Mouse (Mus musculus): ENCODE results near the gene Ankrd55.

Gene Ankrd55

DNA sequence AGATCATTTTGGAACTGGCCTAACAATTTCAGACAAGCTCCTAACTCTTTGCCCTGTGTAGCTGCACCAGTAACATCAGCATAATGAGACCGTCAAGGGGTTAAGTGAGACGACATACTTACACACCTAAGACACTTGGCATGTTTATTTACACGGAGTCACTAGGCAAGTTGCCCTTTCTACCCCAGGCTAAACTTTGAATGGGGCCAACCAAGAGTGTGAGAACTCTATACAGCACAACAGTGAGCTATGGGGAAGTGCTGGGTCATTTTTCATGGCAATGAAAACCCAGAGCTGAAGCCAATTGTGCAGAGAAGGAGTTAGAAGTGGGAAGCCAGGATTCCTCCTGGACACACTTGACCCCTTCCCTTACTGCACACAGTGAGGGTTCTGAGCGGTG is 94.2 kb downstream of the Ankrd55 start:
- DNase-seq (ENCODE audit: low spot score) = no peak

DNA sequence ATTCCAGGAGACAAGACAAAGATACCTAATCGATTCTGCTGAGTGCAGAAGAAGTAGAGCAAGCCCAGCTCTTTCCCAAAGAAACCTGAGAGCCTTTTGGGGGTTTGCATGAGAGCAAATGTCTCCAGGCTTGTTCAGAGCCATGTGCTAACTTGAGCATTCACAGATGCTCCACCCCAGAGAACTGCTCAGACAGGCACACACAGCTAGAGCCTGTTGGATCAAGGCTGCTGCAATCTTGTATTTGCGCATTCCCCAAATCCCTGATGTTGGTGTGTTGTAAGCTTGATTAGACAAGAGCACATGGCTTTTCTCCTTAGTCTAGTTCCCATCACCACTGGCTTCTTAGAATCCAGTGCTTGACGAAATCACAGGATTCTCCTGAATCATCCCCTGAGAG is 94.7 kb downstream of the Ankrd55 start:
- DNase-seq (ENCODE audit: low spot score) = no peak

DNA sequence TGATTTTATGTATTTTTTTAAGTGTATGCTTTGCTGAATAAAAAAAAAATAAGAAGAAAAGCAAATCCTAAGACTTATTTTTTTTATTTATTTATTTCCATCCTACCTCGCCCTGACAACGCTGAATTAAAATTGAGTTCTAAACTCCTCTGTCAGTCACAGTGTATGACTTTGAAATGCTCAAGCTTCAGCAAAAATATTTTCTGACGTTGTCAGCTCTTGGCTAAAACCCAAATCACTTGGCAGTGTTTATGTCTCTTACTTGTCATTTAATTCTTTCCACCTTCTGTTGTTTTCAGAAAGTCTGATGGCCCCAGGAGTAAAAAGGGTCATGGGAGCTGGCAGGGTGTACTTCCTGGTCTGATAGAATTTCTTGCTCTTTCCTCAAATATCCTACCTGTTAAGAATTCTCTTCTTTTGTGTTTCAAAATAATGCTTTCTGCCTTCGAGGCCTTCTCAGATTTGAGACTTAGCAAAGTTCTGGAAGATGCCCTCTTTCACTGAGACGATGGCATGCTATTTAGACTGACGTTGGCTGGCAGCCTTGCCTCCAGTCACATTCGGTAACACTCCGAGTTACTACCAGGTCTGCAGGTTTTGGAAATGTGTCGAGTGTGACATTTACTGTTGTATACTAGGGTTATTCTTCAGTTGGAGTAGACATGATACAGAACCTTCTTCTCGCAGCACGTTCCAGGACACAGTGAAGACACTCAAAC is 95.8 kb downstream of the Ankrd55 start:
- DNase-seq (ENCODE audit: low spot score) = no peak

DNA sequence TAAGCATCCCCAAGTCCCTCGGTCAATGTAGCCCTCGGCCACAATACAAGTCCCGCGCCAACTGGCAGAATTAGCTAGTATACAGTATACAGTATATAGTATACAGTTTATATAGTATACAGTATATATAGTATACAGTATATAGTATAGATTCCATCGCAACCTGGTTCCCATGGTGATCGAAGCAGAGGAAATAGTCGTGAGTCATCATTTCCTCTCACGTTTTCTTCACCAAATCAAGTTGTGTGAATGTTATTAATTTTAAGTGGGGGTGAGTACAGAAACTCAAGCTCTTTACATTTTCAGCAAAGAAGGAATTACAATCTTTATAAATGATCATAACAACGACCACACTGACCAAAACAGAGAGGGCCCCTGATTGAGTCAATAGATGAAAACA is 96.8 kb downstream of the Ankrd55 start:
- no peak for DNase-seq (ENCODE audit: low spot score)

DNA sequence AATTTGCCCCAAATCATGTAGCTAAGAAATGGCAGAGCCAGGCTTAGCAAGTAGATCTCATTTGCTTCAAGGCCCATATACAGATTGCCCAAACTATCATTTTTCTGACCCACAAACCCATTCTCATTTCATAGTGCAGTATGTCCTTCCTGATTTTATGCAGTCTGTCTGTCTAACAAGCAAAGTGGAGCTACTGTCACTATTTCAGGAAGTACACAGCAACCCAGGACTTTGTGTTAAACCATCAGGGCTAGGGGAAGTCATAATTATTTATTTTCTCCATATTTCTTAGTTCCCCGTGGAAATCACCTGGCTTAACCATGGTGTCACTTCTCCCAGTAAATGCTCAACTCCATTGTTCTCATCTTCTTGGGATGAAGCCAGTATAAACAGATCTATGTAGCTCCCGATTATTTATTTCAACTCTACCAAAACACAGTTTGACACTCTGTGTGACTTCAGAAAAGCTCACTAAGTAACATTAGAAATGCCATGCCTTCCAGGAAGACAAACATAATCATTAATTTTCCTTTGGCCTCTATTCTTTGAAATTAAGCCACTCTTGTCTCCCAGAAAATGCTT is 98.3 kb downstream of the Ankrd55 start:
- no peak for DNase-seq (ENCODE audit: low spot score)

DNA sequence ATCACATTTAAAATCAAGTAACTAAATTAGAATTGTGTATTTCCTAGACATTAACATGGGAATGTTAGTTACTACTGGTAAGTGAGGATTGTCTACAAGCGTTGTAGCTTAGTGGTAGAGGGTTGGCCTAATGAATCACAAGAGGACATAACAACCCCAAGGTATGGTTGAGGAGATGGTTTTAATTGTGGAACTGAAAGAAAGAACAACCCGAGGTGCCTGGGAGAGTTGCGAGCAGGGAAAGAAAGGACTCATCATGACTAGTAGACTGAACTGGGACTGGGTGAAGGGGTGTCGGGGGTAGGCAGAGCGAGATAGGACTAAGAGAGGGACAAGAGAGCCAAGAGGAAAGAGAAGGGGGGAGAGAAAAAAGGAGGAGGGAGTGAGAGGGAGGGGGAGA is 99.0 kb downstream of the Ankrd55 start:
- no peak for DNase-seq (ENCODE audit: low spot score)

DNA sequence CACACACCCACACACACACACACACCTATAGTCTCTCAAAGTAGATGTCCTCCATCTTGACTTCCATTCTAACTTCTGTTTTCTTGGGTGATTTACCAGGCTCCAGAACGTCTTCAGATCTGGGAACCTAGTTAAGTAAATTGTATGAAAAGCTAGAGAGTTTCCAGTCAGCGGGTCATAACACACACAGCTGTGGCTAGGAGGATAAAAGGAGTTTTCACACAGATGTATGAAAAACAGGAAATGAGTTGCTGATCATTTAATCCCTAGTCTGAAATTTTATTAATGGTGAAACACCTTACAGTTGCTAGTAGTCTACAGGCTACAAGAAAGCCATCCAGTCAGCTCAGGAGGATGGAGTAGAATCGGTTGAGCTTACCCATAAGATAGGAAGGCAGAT is 99.9 kb downstream of the Ankrd55 start:
- DNase-seq (ENCODE audit: low spot score) = peak; percentile 19

DNA sequence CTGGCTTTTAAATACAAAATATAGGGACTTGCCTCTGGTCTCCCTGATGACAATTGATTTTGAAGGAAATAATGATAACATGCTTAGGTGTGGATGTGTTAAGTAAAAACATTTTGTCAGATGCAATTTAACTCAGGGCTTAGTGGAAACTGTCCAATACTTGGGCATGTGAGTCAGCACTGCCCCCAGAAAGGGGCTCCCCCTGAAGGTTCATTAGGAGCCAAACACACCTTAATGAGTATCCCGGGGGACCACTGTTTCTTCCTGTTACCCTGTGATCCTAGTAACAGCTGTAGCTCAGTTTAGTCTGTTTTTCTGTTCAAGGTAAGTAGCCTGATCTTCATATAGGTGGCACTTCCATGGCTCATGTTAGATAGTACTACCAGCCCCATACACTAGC is 102.0 kb downstream of the Ankrd55 start:
- no peak for DNase-seq (ENCODE audit: low spot score)

DNA sequence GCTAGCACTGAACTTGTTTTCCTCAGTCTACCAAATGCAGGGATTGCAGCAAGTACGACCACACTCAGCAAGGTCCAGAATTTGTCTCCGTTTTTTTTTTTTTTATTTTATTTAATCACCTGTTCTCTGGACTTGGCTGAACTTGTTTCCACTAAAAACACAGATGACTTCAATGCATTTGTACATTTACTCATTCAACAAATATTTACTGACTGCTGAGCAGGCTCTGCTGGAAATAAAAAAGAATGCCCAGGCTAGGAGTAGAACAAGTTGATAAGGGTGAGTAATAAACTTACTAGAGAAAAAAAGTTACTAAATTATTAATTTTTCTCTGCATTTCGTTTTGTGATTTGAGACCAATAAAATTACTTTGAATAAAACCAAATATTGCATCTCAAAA is 103.1 kb downstream of the Ankrd55 start:
- no peak for DNase-seq (ENCODE audit: low spot score)

DNA sequence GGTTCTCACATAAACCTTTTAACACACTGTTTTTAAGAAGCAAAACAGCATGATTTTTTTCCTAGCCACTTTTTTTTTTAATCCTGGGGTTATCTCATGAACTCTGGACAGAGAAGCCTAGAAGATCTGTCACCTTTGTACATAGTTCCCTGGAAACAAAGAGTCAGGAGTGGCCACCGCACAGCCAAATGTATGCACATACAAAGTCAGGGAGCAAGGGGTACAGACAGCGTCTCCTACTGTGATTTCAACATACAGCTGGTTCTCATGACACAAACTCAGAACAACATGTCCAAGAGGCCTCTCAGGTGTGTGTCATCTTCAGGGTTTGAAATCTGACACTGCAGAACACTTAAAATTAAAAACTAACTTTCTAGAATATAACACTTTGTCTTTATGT is 105.1 kb downstream of the Ankrd55 start:
- DNase-seq (ENCODE audit: low spot score) = no peak

DNA sequence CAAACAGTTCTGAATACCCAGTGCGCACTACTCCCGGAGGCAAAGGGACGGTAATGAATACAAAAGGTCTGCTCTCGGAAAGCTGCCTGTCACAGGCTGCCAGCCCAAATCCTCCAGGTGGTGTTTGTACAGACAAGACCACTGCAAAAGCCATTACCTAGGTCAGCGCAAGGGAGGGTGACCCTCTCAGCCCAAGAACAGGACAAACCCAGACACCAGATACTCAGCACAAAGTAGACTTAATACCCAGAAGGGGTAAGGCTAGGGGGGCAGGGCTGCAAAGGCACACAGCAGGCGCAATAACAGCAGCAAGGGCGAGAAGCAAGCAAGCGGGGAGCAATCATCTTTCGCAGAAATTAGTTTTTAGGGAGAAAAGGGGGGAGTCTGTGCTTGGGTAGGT is 106.0 kb downstream of the Ankrd55 start:
- no peak for DNase-seq (ENCODE audit: low spot score)

DNA sequence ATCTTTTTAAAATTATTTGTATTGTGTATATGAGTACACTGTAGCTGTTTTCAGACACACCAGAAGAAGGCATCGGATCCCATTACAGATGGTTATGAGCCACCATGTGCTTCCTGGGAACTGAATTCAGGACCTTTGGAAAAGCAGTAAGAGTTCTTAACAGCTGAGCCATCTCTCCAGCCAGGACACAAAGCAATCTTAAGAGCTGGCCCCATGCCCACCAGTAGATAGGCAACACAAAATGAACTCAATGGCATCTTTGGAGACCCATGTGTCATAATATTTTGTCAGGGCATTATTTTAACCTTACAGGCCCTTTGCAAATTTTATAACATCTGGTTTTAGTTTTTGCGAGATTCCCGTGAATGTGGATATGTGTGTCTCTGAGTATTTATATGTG is 116.5 kb downstream of the Ankrd55 start:
- DNase-seq (ENCODE audit: low spot score) = no peak

DNA sequence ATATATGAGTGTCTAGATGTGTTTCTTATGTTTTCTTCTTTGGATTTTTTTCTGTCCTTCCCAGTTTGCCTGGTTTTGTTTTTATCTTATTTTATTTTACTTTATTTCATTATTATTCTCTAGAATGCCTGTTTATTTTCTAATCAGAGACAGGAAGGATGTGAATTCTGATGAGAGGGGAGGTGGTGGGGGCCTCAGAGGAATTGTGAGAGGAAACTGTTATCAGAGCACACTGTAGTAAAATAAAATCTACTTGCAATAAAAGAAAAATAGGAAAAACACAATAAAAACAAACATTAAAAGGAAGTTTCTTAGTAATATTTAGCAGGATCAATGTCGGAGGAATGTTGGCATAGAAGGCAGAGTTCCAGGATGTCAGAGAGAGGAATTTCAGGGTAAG is 116.9 kb downstream of the Ankrd55 start:
- DNase-seq (ENCODE audit: low spot score) = no peak

DNA sequence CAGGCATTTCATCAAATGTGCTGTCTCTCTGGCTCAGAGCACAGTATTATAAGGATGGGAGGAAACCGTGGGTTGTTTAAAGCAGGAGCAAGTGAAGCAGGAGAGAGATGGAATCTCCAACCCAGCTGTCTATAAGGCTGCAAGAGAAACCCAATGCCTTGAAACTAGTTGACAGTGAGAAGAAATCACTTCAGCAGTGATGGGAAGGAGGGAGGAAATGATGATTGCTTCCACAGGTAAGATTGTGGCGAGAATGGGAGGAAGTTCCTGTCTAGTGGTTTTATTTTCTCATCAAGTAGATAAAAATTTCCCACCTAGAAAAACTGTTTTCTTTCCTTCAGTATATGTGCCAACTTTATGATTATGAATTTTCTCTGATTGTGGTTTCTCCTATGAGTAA is 118.4 kb downstream of the Ankrd55 start:
- no peak for DNase-seq (ENCODE audit: low spot score)

DNA sequence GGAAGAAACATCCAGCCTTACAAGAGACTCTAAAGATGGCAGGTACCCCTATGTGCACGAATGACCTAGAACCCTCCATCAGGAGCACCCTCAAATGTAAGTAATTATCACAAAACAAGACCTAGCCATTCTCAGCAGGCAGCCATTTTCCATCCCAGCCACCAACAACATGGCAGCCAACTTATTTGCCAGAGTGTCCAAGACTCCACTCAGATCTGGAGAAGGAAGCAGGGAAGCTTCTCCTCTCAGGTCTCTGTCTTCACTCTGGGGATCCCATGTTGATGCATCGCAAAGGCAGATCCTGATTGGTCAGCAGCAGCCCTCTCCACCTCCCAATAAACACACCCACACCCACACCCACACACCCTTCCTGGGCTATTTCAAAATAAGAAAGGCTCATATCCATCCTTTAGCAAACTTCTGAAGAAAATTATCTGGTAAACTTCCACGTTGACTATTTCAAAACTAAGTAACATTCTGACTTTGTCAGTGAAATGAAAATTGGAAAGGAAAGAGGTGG is 119.0 kb downstream of the Ankrd55 start:
- DNase-seq (ENCODE audit: low spot score) = no peak

DNA sequence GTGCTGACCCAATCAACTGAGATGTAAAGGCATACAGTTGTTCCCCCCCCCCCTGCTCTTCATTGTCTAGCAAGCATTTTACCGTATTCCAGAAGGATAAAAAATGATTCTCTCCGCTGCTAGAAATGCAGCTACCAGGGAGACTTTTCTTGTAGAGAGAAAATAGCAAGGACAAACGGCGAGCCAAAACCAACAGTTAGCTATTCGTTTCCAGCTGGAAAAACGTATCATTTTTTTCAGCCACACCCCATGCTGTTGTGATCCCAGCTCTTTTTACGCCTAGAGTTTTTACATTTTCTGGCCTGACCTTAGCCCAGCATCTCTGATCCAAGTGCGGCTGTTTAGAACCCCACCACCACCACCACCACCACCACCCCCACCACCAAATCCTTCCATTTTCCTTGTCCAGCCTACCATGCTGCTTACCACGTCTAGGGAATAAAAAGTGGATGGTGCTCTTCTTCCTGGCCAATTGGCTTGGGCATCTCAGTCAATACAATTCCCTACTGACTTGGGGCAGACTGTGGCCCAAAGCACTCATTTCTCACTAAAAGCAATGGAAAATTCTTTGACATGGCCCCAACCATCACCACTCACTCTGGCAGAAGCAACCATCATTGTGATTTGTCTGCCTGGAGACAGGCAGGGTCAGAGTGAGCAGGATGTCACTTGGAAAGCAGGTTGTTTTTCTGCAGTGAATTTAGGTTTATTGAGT is 119.7 kb downstream of the Ankrd55 start:
- DNase-seq (ENCODE audit: low spot score) = no peak

DNA sequence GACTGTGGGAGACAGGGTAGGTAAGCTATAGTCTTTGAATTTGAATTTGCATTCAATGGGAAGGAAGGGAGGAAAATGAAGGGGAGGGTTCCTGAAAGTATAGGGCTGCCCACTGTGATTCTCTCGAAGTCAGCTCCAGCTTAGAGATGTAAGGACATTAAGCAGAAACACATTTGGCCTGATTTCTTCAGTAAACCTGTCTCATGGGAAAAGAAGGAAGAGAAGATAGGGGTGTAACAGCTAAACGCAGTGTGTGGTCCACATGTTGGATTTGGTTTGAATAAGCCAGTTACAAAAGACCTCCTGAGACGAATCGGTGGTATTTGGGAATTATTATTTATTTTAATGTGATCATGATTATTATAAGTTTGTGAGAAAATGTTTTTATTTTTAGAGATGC is 120.5 kb downstream of the Ankrd55 start:
- no peak for DNase-seq (ENCODE audit: low spot score)

DNA sequence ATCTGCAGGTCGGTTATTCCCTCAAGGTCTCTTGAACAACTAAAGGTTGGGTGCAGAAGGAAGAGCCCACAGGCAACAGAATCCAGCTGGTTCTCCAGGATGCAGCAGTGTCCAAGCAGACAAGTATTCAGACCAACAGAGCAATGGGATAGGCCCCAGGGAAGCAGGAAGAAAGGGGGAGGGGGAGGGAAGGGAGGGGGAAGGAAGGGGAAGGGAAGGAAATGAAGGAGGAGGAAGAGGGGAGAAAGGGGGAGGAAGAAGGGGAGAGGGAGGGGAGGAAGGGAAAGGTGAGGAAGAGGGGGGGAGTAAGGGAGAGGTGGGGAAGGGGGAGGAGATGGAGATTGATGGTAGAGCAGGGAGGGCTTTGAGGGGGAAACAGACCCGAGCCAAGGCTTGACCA is 121.1 kb downstream of the Ankrd55 start:
- no peak for DNase-seq (ENCODE audit: low spot score)

DNA sequence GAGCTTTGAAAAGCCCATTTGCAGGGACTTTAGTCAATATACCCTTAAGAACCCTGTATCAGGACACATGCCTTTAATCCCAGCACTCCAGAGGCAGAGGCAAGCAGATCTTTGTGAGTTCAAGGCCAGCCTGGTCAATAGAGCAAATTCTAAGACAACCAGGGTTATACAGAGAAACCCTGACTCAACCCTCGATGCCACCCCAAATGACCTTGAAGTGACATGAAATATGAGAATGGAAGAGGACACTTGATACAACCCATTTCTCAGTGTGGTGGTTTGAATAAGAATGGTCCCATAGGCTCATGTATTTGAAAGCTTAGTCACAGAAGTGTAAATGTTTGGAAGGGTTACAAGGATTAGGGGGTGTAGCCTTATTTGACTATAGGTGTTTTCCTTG is 121.6 kb downstream of the Ankrd55 start:
- no peak for DNase-seq (ENCODE audit: low spot score)

DNA sequence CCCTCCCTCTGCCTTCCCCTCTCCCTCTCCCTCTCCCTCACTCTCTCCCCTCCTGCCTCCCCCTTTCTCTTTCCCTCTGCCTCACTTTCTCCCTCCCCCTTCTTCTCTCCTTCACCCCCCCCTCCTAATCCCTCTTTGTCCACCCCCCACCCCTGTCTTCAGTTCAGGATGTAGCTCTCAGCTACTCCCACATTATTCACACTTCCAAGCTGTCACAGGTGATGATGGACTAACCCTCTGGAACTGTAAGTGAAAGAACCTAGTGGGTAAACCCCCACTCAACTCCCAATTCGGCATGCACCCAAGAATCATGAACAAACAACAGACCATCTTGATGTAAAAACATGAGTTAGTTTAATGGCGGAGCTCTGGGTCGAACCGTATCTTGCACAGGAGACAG is 122.2 kb downstream of the Ankrd55 start:
- DNase-seq (ENCODE audit: low spot score) = no peak

DNA sequence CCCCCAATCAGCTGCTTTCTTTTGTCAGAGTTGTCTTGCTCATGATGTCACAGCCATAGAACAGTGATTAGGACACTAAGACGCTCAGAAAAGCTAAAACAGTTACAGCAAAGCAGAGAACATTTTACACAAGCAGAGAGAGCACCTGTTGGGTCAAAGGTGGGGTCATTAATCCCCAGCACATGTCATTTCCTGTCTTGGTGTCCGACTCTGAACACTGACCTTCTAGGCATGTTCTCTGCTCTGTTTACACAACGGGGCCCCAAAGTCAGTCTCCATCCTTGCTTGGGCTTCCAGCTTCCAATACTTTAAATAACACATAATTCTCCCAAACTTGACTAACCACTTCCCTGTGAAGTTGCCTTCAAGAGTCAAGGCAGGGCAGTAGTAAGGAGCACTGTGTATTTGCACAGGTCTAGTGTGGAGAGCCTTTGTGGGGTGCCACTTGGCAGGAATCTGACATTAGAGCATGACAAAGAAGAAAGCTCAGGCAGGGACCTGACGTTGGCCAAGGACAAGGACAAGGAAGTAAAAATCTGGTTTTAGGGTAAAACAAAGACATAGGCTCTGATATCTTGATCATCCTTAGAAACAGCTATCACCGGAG is 123.1 kb downstream of the Ankrd55 start:
- DNase-seq (ENCODE audit: low spot score) = no peak

DNA sequence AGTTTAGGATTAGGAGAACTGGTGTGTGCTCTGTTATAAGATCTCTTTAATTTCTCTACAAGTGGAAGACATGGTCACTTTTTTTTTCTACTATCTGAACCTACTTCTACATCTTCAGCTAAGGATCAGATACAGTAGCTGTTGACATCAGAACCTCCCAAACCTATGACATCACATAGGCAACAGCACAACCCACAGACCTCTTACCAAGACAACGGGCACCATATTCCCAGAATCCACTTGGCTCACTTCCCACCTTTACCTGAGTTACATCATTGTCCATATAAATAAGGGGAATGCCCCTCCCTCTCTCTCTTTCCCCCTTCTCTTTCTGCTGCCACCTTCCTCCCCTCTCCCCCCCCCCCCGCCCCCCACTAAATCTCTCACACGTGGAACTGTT is 124.0 kb downstream of the Ankrd55 start:
- no peak for DNase-seq (ENCODE audit: low spot score)

DNA sequence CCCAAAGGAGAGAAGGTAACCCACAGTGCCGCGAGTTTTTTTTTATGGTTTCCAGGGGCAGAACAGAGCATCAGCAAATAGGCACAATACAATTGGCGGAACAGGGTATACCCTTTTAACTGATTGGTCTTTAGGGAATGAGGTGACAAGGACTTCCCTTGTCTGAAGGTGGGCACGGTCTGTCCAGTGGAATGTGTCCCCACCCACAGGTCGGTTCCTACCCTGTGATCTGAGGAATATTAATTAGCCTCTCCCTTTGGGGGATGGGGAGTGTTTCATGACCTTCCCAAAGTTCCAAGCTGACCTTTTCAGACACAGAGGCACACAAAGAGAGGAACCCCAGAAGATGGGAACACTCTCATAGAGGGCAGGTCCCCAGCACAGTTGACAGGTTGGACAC is 124.6 kb downstream of the Ankrd55 start:
- no peak for DNase-seq (ENCODE audit: low spot score)

Measured in T-cell, adult 2 months (primary cell).